Mouse (Mus musculus) cerebellum, adult (tissue): ENCODE results near the gene Gm26558.

Source experiments
- ATAC-seq: cut with Nextera tagmentation; 2 replicates; pipeline ENCODE4 v1.9.2; 2017; ENCODE audit warnings: mild to moderate bottlenecking, moderate library complexity, mixed read lengths; ENCODE audit not compliant: insufficient number of reproducible peaks, low FRiP score, low TSS enrichment

Gm26558 gene

DNA sequence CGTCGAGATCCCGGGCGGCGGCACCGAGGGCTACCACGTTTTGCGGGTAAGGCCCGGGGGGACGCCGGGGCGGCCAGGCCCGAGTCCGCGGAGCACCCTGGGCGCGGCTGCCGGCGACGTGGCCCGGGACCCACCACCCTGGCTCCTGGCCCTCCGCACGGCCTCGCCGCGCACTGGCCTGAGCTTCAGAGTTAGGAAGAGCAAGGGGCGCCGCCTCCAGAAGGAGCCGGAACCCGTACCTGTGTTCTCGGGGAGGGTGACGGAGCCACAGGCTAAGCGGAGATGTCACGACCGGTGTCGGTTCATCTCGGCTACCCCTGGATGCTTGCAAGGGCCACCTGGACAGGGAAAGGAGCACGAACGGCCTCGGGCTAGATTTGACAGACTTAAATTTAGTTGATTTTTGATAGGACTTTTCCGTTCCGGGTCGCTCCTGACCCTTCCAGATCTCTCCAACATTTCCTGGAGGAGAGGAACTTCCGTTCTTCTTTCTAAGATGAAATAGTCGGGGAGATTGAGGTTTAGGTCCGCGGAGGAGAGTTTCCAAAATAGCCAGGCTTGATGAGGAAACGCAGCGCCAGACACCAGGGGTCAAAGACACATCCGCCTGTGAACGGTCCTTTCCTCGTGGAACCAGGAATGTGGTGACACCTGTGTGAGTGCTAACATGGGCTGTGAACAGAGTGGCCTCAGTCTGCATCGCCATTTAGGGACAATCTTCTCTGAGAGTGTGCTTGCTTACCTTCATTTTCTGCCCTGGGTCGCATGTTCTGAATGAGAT, at the start of gene Gm26558:
Gene Gm26558, minus strand, starts transcription at position 394 of the 781 bp plus-strand sequence.
- ATAC-seq: peak; percentile 63

DNA sequence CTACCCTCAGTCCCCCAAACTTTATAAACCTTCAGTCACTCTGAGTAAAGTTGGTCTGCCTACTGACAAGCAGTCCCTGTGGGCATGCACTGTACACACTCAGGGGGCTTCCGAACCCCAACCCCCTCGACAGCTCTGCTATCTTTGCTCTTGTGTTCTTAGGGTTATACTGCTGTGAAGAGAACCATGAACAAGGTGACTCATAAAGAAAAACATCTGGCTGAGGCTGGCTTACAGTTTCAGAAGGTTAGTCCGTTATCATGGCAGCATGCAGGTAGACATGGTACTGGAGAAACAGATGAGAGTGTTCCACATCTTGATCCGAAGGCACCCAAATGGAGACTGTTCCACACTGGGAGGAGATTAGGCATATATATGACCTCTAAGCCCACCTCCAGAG, 49.0 kb upstream of the Gm26558 start:
- no peak for ATAC-seq

DNA sequence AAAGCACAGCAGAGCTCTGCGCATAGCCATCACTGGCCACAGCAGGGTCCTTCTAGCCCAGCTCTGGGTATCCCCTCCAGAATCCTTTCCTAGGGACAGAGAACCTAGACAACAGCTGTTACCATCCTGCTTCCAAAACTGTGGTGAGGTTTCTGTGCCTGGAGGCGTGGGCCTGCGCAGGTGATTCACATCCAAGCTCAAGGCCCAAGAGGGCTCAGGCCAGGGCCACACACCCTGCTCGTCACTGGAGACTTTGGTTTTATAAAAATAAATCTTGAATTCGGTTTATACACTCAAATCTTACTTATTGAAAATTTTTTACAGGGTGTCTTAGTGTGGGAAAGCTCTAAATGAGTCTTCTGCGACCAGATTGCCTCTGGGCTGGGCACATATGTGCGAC, 48.3 kb upstream of the Gm26558 start:
- no peak for ATAC-seq

DNA sequence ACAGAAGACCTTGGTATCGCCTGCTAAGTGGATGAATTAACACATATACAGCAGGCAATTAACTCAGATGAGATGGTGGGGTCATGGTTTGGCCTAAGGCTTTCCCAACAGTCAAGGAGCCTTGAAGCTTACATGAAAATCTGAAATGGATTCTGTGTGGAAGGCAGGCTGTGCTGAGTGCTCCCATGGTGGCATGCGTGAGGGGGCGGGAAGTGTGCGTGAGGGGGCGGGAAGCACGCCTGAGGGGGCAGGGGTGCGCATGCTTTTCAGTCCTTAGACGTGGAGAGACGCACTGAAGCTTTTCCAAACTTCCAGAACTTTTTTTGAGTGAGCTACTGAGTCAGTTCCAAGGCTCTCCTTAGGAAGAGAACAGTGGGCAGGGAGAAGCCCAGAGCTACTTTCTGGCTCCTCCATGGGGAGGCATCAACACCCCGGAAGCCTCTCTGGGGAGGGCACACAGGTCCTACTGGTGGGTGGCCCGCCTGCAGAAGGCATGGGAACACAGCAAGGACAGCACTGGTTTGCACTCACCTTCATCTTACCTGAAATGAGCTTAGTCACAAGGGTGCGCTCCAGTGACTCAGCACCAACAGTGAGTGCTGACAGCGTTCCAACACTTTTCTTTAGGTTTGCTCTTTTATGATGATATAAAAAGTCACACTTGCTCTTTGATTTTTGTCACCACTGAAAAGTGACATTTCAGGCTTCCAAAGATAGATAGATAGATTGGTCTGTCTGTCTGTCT, 47.2 kb upstream of the Gm26558 start:
- no peak for ATAC-seq

DNA sequence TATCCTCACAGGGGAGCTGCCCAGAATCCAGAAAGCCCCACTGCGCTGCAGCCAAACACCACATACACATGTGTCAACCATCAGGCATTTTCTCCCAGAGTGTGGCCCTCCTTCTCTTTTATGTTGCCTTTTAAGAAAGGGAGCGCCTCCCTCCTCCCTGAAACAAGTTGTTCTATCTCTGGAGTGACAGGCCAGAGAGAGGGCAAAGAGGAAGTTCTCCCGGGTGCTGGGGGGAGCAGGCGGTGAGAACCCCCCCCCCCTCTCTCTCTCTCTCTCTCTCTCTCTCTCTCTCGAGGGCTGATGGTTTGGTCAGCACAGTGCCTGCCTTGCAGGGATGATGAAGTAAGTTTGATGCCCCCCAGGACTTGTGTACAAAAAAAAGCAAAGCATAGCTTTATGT, 40.5 kb upstream of the Gm26558 start:
- no peak for ATAC-seq

DNA sequence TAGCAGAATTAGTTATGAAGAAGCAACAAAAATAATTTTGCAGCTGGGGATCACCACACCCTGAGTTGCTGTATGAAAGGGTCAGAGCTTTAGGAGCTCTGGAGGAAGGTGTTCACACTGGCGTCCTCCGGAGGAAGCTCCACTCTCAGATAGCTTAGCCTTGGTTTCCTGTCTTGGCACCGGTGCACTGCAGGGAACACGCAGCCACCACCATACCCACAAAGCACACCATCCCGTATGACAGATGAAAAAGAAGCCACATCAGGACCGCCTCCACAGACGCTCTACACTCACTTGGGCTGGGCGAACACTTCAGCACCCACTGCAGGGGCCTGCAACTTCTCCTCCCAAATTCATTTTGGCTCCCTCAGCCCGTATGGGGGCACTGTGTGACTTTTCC, 39.7 kb upstream of the Gm26558 start:
- no peak for ATAC-seq

DNA sequence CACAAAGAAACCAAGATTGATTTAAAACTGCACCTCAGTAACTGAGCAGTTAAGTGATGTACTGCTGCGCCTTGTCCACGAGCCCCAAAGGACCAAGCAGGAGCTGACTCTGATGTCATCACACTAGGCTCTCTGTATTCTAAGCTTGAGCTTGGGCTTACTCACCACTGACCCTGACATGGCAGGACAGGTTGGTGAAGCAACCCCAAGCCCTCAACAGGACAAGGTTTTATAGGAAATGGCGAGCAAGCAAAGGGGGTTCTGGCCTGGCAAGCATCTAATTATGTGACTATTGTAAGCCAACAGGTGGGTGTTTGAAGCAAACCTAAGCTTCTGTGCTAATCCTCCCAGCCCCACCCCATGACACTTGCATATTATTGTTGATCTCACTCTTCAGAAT, 38.9 kb upstream of the Gm26558 start:
- ATAC-seq: no peak

DNA sequence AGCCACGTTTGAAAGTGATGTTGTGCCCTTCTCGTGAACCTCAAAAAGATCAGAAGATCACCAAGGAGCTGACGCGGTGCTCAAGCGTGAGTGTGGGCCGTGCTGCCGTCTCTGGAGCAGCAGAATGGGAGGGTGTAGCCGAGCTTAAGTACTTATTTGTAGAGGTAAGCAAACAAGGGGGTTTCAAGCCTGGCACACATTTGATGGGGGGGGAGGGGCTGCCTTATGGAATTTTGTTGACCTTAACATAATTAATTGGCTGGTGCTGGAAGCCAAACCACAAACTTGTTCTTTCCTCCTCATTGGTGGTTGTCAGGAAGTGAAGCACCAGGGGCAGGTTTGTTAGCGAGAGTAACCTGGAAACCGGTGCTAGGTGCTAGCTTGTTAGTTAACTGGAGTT, 33.8 kb upstream of the Gm26558 start:
- ATAC-seq: no peak

DNA sequence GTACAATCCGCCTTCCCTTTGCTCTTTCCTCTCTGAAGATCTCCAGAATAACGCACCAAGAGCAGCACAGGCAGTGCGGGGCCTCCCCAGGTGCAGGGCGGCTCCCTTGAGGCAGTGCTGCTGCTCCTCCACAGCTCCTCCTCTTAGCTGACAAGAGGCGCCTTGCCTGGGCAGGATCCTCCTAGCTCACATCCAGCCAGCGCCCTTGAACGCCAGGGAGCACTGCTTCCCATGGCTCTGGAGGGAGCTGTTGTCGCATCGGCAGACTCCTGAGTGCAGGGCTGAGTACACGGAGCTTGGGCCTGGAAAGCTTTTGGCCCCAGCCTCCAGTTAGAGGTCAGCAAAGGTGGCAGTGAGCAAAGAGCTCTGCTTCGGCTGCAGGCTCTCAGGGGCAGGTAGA, 28.3 kb upstream of the Gm26558 start:
- ATAC-seq: no peak

DNA sequence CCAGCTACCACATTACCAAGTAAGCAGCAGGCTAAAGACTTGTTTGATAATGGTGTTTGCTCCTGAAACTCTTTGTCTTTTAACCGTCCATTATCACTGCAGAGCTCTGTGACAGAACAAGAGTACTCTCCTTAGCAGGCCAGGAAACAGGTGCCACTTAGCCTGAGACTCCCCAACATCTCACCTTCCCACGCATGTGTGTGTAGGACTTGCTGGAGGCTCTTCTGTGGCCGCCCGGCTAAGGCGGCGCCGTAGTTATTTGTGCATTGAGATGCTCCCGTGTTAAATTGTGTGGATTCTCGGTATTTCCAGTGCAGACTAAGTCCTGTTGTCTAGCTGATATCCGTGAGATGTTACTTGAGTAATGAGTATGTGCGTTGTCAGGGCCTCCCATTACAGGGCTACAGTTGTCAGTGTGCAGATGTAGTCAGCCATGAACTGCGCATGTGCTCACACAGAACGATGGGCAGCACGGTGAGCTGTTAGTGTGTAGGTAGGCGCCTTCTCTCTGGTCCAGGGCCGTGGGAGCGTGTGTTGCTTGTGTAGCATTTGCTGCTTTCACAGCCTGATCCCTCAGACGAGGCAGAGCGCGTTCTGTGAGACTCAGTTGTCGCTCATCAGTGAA, 26.7 kb upstream of the Gm26558 start:
- ATAC-seq: no peak

DNA sequence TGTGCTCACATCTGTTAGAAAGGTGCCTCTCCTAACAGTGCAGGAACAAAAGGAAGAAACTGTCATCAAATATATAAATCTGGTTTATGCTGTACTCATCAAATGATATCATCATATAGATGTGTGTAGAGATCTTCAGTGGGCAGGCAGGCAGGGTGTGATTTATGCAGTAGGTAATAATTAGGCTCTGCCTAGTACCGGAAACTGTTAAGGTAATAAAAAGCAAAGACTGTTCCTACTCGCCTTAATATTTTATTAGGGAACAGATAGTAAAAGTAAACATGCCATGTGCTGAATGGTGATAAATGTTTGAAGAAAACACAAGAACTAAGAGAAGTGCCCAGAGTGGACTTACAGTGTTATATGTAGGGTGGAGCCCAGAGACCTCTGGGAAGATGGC, 20.4 kb upstream of the Gm26558 start:
- ATAC-seq: no peak

DNA sequence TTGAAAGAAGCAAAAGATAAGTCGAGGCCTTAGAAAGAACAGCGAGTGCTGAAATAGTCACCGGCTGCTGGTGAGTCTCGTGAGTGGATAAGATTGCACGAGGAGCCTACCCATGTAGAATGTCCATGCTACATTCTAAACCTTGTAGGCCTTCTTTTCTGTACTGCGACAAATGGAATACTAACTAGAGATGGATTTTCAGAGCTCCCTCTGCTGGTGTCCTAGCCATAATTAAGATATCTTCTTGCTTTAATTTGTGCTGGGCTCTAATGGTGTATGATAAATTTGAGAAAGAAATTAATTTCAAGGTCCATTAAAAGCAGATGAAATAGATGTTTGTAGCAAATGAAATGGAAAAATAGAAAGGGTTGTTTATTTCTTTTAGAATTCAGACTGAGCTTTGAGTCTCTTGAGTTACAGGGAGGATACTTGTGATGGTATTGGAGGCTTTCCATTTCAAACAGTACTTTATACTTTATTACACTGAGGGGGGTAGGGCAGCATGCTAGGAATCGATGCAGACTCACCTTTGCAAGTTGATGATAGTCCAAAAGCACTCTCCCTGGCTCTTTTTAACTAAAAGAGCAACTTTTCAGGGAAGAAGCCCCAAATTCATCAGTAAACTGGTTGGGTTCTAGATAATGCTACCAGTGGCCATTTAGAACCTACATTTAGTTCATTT, 11.7 kb upstream of the Gm26558 start:
- ATAC-seq: no peak

DNA sequence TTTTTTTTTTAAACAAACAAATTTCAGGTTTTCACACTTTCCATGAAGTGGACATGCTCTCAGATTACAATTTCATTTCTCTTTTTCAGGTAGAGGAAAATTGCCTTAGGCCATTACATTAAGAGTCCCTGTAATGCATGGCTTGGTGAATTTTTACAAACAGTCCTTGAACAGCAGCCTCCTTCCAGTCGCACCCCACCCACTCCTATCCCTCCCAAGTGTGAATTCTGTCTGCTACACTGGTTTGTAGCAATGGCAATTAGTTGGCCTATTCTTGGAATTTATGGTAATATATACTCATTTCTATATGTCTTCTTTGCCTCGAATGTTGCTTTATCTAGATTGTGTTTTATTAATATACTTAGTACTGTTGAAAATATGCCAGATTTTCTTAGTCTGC, 10.6 kb upstream of the Gm26558 start:
- no peak for ATAC-seq

DNA sequence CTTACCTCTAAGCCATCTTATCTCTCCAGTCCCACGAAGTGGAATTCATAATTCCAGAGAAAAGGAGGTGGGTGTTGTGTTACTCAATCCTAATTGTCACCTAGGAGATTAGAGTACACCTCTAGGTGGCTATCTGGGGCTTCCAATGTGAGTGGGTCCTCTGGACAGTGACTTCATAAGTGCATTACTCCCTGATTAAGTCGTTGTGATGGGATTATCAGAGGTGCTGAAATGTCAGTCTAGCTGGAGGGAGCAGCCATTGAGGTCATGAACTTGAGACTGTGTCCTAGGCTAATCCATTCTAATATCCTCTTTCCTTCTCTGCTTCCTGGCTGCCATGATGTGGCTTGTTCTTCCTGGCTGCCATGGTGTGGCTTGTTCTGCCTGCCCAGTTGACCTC, 8.0 kb upstream of the Gm26558 start:
- no peak for ATAC-seq

DNA sequence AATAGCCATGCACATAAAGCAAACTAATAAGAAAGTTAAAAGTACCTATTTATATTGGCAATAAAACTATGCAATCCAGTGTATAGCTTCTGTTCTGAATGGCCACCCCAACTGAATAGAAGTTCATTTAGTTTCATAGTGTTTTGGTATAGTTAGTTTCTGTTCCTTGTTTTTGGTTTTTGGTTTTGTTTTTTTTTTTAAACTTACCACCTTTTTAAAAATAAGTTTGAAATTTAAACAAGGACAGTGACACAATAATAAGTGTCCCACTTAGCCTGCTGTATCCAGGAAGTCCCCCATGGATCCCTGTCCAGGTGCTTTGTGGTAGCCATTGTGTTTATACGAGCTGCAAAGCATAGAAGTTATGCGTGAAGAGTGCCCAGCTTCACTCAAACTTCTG, 7.3 kb upstream of the Gm26558 start:
- ATAC-seq: no peak

DNA sequence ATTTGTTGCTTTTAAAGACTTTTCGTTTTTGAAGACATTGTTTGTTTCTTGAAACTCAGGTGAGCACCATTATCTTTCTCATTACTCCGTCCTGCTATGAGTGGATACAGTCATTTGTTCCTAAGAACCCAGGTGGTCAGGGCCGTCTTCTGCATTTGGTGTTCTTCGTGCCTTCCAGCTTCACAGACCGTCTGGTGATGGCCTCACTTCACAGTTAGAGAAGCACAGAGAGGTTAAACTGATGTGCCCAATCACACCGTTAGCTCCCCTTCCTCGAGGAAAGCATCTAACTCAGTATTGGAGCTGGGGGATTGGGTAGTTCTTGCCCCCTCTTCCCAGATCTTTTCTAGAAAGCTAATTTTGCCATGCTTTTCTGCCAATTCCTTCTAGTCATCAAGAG, 5.1 kb upstream of the Gm26558 start:
- no peak for ATAC-seq

DNA sequence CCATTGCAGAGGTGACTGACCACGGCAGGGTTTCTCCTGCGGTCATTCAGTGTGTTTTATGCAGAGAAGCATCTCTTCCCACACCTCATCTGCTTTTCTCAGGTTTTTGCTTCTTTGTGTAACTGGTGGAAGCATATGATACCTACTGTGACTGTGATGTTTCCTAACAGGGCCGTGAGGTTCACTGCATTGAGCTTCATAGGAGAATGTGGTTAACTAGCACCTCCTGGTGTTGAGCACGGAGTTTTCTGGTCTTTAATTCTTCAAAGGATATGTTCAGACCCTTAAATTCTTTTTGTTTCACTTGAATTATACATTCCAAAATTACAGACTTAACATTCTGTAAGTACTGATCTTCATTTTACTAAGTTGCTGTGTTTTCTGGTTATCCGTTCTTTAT, 1.9 kb upstream of the Gm26558 start:
- no peak for ATAC-seq

DNA sequence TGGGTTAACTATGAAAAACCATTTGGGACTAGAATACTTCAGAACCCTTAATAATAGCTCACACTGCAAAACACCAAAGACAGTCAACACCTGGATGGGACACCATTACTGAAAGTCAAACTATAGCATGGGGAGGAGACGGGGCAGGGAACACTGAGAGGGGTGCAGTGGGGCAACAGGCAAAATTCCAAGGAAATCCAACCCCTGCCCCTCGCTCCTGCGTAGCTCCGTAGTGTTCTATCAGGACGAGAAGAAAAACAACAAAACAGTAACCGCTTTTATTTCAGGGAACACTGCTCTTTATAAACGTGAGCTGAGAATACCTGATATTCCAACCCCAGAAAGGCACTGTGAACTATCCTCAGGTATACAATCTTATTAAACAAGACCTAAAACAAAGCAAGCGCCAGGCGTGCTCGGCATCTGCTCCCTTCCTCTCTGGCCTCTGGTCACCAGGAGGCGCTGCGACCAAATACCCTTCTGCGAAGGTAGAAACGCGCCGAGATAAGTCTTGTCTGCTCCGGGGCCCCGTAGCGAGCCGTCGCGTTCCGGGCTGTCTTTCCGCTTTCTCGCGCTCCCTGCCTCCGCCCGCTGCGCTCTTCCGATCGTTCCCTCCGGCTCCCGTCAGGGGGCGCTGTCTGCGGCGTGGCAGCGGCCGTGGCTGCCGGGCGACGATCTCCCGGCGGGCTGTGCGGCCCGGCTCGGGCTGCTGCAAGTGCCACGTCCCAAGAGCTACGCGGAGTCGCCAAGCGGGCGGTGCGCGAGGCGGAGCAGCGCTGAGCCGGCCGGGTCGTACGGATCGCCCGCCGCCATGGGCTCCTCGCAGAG, 807 bp downstream of the Gm26558 start, which contains the start of gene Gorasp2:
Gene Gorasp2, plus strand, starts transcription at position 690 of the 828 bp plus-strand sequence.
- ATAC-seq: peak; percentile 89

DNA sequence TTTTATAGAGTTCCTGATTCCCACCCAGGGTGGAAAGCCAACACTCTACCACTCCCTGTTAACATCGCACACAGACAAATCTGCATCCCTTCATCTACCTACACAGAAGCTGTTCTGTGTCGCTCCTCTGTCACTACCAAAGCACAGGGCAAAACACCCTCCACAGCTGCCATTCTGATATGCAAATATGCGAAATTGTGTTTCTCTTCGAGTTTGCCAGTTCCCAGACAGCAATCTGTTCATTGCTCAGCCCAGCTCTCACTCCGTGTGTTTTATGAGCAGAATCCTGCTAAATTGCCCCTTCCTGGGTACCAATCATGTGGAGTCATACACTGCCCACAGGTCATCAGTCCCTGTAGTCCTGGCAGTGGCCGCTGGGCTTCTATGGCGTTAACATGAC, 4.8 kb downstream of the Gm26558 start:
- ATAC-seq: no peak

DNA sequence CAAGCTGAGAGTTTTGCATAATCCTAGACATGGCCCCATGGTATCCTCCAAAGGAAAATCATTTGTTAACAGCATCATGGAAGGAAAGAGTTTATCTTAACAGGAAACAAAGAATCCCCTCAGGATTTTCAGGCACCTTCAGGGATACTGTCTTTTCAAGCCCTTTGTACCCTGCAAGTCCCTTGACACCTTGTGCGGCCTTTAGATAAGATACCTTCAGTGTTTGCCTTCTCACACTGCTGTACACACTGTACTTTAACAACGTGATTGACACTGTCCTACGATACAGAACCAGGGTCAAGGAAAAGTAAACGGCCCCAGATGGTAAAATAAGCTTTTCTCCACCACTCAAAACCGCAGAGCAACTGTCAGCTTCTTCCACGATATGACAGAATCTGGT, 10.1 kb downstream of the Gm26558 start:
- no peak for ATAC-seq
